Mouse (Mus musculus) skeletal muscle tissue, adult 2 months (tissue): ENCODE measurements around the gene Olfr786.

Experiments used
- DNase-seq: peaks from one replicate; pipeline ENCODE4 v3.0.0-alpha.2; 2012; ENCODE audit warnings: low read depth, low spot score

Olfr786 gene

GRCm38 (mm10) chr10:129427006-129427405 lies at the start of gene Olfr786:
Olfr786 (plus strand) TSS chr10:129427306.
- DNase-seq = no peak

- DNase-seq = no peak
These were observed 43.3 kb upstream of the Olfr786 start, which contains the start of gene Olfr784 for GRCm38 (mm10) chr10:129383783-129384182. Olfr784 (plus strand) TSS chr10:129384083.

- DNase-seq = no peak
These were observed 26.2 kb upstream of the Olfr786 start for GRCm38 (mm10) chr10:129400892-129401291.

- no peak for DNase-seq
These were observed 22.0 kb upstream of the Olfr786 start, which contains the start of gene Olfr785 for GRCm38 (mm10) chr10:129405126-129405525. Olfr785 (plus strand) TSS chr10:129405426.

- no peak for DNase-seq
These were observed 34.5 kb downstream of the Olfr786 start, which contains the start of gene Olfr787 for GRCm38 (mm10) chr10:129461562-129461961. Olfr787 (plus strand) TSS chr10:129461862.

- no peak for DNase-seq
These were observed 43.6 kb downstream of the Olfr786 start, which contains the start of gene Olfr788 for GRCm38 (mm10) chr10:129470698-129471097. Olfr788 (plus strand) TSS chr10:129470998.

- no peak for DNase-seq
These were observed 46.1 kb downstream of the Olfr786 start for GRCm38 (mm10) chr10:129473256-129473655.

- no peak for DNase-seq
These were observed 46.6 kb downstream of the Olfr786 start for GRCm38 (mm10) chr10:129473723-129474122.

GRCm38 (mm10) chr10:129484452-129484851 lies 57.3 kb downstream of the Olfr786 start, which contains the start of gene Olfr789:
Olfr789 (plus strand) TSS chr10:129484752.
- no peak for DNase-seq
